Mouse (Mus musculus) myocyte (in vitro differentiated cells): ENCODE results near the gene Smtnl1.

Experiments used
- CEBPB ChIP-seq: IDR thresholded peaks from 2 replicates; pipeline ENCODE4 v1.6.1; 2011; ENCODE audit warnings: mild to moderate bottlenecking, moderate library complexity; ENCODE audit not compliant: poor library complexity, insufficient read depth, severe bottlenecking
- MAX ChIP-seq: IDR thresholded peaks from one replicate; pipeline ENCODE4 v1.6.1; 2011; ENCODE audit warnings: low read depth, mild to moderate bottlenecking, control low read depth
- MYOG ChIP-seq, 3 experiments: IDR thresholded peaks; one replicate each; pipeline ENCODE4 v1.6.1; 2011; ENCODE audit warnings: control low read depth in 2 of 3, low read depth in 2 of 3, mild to moderate bottlenecking in 2 of 3; ENCODE audit not compliant: insufficient read length in 2 of 3, control insufficient read depth in 1 of 3, insufficient read depth in 1 of 3
- POLR2A ChIP-seq: IDR thresholded peaks from one replicate; pipeline ENCODE4 v1.6.1; 2011; ENCODE audit warnings: low read depth, mild to moderate bottlenecking, control low read depth, moderate library complexity; ENCODE audit not compliant: insufficient read length
- SRF ChIP-seq: IDR thresholded peaks from one replicate; pipeline ENCODE4 v1.6.1; 2011; ENCODE audit warnings: low read depth; ENCODE audit not compliant: control insufficient read depth, insufficient read length
- TCF12 ChIP-seq: IDR thresholded peaks from one replicate; pipeline ENCODE4 v1.6.1; 2011; ENCODE audit warnings: mild to moderate bottlenecking, control low read depth; ENCODE audit not compliant: poor library complexity, insufficient read depth, severe bottlenecking

GRCm38 (mm10) chr2:84870623-84871160 lies 48.2 kb upstream of the Smtnl1 start:
- TF ChIP-seq CEBPB (no peak), MAX (no peak), TCF12 (no peak), POLR2A (no peak), SRF (no peak), MYOG (IDR thresholded peaks at IDR 0.05; ENCODE audit: control insufficient read depth in 1 of 3, insufficient read depth in 1 of 3, insufficient read length in 2 of 3, low read depth in 2 of 3) (no peak)
